Mouse (Mus musculus): Measurements from ENCODE around the gene Gfi1b.

Gfi1b gene

GRCm38 (mm10) chr2:28622521-28623124 is 841 bp upstream of the Gfi1b start:
- peak; percentile 34 for DNase-seq (ENCODE audit: extremely low spot score)

GRCm38 (mm10) chr2:28621111-28621510 is 671 bp downstream of the Gfi1b start:
- DNase-seq (ENCODE audit: extremely low spot score): no peak

DNA sequence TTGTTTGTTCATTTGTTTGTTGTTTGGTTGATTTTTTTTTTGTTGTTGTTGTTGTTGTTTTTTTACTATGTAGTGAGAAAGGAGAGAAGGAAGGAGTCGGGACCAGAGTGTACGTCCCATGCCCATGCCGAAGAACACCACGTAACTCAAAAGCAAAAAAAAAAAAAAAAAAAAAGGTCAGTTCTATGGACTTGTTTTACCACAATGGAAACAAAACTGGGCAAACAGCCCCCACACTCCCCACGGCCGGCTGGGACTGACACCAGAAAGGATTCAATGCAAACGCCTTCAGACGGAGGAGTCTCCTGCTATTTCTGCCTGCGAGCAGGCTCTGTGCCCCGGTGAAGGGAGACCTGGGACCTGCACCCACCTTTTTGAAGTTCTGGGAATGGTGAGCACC is 1.3 kb downstream of the Gfi1b start:
- no peak for DNase-seq (ENCODE audit: extremely low spot score)

GRCm38 (mm10) chr2:28619369-28619768 is 2.4 kb downstream of the Gfi1b start:
- DNase-seq (ENCODE audit: extremely low spot score): no peak

GRCm38 (mm10) chr2:28618777-28619336 is 2.9 kb downstream of the Gfi1b start:
- no peak for DNase-seq (ENCODE audit: extremely low spot score)

DNA sequence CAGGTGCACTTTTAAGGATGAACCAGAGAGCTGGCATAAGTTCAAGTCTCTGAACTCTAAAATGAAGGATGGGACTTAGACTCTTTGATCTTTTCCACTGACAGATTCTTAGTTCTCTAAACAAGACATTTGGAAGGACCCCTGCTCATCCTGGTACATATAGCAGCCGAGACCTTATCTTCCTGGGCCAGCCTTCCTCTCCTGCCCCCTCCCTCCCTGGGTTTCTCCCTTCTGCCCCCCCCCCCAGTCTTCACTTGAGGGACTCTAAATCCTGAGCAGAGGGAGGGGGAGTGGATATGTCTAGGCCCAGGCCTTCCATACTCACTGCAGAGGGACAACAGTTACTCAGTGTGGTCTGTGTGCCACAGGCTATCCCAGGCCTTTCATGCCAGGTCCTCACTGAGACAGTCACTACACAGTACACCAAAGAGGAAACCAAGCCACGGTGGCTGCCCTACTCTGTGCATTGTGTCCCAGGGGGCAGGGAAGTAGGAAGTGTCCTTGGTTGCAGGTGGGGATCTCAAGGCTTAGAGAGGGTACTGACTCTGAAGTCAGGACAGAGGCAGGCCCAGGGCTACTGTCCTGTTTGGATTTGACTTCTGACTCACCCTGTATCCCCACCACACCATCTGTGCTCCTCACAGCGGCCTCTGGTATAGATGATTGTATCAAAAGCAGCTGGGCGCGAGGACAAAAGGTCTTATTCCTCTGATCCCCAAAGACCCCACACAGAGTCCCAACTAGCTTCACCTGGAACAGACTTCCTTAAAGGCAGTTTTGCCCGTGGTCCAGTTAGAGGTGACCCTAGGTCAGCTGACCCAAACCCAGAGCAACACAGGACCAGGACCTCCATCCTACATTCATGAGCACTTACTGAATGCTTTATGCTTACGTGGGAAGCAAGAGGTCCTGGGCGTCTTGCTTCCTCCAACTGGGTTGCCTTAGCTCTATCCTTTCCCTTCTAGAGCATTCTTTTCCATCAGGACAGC is 4.0 kb downstream of the Gfi1b start:
- DNase-seq (ENCODE audit: extremely low spot score): no peak

- no peak for DNase-seq (ENCODE audit: extremely low spot score)
These were observed 4.9 kb downstream of the Gfi1b start for GRCm38 (mm10) chr2:28616874-28617273.

DNA sequence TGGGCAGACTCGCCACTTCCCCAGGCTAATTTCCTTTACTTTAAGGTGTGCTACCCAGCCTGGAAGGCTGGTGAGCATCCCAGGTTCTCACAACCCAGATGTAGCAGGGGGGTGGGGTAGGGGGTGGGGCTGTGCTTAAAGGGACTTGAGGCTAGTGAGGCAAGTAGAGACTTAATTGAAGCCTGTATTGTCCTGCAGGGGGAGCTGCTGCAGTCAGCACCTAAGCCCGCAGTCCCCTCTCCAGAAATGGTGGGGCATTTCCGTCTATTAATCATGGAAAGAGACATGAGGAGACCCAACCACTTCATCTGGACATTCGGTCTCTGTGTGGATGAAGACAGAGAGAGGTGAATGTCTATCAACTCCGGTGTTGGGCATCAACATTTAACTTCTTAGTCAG is 5.4 kb downstream of the Gfi1b start:
- no peak for DNase-seq (ENCODE audit: extremely low spot score)

DNA sequence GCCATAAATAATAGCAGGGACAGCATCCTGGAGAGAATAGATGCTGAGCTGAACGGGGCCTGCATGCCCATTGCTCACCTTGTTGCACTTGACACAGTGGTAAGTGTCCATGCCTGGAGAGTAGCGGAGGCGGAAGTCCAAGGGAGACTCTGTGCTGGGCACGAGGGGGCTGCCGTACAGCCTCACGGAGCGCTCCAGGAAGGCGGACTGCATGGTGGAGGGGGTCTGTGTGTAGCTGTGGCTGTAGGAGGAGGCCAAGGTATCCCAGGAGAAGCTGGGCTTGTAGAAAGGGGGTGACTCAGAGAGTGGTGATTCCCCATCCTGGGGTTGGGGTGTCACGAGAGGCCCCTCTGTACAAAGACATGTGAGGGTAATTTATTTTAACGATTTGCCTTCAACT is 8.2 kb downstream of the Gfi1b start:
- no peak for DNase-seq (ENCODE audit: extremely low spot score)

GRCm38 (mm10) chr2:28612436-28613063 is 9.2 kb downstream of the Gfi1b start:
- no peak for DNase-seq (ENCODE audit: extremely low spot score)

- DNase-seq (ENCODE audit: extremely low spot score): no peak
These were observed 10.4 kb downstream of the Gfi1b start for GRCm38 (mm10) chr2:28611407-28611787.

DNA sequence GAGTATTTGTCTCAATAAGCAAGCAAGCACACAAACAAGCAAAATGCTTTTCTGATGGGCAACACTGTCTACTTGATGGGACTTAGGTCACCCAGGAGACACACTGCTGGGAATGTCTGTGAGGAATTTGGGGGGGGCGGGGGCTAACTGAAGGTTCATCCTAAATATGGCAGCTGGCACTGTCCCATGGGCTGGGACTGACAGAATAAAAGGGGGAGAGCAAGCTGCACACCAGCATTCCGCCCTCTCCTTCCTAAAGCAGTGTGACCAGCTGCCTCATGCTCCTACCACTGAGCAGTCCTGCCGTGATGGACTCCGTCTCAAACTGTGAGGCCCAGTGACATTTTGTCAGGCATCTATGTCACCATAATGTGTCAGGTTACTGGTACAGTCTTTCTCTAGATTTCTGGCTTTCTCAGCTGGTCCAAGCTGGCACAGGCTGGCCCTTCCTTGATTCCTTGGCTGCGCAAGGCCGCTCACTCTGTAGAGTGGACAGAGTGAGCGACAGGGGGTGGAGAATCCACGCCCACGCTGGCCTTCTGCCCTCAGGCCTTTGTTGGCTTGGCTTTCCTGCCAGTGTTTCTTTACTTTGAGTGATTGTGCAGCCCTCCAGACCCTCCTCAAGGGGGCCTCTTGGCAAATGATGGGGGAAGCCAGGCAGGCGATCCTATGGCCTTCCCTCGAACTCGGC is 10.9 kb downstream of the Gfi1b start:
- no peak for DNase-seq (ENCODE audit: extremely low spot score)

- DNase-seq (ENCODE audit: extremely low spot score): no peak
These were observed 11.9 kb downstream of the Gfi1b start for GRCm38 (mm10) chr2:28609851-28610250.

DNA sequence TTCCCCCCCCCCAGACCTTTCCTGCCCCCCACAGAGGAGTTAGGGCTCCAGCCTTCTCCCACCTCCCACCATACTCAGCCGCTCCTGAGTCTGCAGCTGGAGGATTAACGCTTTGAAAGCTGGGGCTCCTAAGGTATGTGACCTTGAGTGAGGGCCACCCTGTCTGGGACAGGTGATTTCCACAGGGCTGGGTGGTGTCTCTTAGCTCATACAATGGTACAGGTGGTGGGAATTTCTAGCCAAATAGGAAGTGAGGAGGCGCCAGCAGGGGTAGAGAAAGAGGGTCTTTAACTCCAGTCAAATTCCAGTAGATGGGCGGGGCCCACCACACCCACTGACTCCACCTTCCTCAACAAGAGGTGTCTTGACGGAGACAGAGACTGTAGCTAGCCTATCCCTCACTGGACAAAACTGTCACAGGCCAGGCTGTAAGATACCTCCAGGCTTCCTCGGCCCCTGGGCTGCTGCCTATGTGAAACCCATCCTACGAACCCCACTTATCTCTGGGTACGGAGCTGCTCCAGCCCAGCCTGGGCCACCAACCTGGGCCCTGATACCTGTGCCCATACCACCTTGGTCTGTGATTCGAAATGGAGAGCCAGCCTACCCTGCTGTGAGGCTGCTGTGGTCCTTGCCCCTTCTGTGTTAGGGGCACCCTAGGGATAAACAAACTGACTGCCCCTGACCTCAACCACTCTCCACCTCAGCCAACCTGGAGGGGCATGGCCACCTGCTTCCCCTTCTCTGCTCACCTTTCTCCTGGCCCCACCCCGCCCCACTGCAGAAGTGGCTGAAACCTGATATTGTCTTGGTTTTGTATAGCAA is 14.2 kb downstream of the Gfi1b start:
- no peak for DNase-seq (ENCODE audit: extremely low spot score)

- no peak for DNase-seq (ENCODE audit: extremely low spot score)
These were observed 15.0 kb downstream of the Gfi1b start for GRCm38 (mm10) chr2:28606601-28607340.

DNA sequence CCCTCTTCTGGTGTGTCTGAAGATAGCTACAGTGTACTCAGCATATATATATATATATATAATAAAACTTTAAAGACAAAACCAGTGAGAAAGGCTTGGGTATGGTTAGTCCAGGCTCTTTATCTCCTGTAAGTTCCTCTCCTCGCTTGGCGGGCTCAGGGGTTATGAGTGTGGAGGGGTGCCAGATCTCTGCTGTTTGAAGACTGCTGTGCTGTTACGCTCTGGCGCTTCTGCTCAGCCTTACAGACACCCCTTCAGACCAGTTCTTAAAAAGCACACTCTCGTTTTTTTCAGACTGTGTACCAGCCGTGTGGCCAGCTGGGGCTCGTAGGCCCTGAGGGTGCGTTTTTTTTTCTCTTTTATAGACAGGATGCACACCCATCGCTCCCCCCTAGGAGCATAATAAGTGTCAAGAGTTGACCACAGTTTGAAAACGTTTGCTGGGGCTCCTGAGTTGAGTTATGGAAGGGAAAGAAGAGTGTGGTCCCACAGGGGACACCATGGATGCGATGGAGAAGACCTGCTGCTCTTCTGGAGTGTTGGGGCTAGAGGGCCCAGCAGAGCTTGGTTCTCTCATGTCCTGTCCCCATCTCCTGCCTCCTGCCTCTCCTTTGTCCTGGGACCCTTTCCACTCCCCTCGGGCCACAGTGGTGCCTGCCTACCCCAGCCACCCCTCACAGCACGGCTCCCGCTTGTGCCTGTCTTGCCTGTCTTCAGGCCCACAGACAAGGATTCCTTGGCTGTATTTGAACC is 15.8 kb downstream of the Gfi1b start:
- no peak for DNase-seq (ENCODE audit: extremely low spot score)

- no peak for DNase-seq (ENCODE audit: extremely low spot score)
These were observed 18.2 kb downstream of the Gfi1b start for GRCm38 (mm10) chr2:28603542-28603941.

DNA sequence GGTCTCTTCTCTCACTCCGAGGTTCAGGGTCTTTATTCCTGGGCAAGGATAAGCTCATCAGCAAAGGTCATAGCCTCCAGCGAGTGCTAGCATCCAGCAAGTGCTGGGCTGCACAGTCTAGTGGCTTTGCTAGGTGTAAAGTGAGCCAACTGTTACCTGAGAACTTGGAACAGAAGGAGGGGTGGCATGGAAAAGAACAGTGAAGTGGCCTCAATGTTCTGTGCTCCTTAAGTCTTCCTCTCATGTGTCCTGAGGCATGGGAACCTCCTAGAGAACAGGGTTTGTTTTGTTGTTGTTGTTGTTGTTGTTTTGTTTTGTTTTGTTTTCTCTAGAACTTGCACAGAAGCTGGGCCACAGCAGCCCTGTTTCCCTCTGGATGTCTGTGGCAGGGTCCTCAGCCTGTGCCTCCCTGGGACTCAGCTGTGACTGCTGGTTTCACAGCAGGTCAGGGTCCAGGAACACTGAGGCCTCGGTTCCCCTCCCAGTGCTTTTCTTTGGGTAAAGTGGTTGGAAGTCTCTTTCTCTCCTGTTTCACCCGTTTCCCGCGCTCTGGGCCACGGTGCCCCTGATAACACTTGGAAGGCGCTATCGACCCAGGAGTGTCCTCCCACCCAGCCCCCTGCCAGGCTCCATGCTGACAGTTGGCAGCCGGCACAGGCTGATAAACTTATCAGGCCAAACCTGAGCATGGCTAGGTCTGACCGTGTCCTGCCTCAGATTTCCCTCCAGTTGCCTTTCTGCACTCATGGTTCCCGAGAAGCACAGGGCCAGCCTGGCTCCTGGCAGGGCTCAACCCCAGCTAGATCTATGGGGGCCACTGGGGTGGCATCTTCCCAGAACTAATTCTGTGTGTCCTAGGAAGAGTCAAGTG is 19.8 kb downstream of the Gfi1b start:
- no peak for DNase-seq (ENCODE audit: extremely low spot score)

DNA sequence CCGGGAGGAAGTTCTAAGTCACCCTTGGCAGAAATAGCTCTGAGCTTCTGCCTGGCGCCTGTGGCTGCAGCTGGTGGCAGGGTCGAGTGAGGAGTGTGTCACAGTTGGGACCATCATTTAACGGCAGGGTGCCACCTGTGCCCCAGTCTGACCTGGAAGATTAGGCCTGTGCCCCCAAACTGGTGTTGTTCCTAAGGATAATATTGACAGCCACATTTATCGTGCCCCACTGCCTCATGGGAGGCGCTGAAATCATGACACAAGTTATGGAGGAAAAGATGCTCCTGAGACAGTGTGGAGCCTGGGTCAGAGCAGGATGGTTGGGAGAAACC is 22.2 kb downstream of the Gfi1b start:
- DNase-seq (ENCODE audit: extremely low spot score): no peak
